Mouse (Mus musculus) liver, embryonic 14.5 days (tissue): Measurements from ENCODE around the gene Spats2.

ENCODE experiments used
- CTCF ChIP-seq: IDR thresholded peaks from 2 replicates; pipeline ENCODE4 v1.5.1; 2016; ENCODE audit warnings: antibody characterized with exemption, low read depth, control low read depth
- EP300 ChIP-seq: IDR thresholded peaks from 2 replicates; pipeline ENCODE4 v1.6.1; 2016; ENCODE audit warnings: antibody characterized with exemption, low read depth

DNA sequence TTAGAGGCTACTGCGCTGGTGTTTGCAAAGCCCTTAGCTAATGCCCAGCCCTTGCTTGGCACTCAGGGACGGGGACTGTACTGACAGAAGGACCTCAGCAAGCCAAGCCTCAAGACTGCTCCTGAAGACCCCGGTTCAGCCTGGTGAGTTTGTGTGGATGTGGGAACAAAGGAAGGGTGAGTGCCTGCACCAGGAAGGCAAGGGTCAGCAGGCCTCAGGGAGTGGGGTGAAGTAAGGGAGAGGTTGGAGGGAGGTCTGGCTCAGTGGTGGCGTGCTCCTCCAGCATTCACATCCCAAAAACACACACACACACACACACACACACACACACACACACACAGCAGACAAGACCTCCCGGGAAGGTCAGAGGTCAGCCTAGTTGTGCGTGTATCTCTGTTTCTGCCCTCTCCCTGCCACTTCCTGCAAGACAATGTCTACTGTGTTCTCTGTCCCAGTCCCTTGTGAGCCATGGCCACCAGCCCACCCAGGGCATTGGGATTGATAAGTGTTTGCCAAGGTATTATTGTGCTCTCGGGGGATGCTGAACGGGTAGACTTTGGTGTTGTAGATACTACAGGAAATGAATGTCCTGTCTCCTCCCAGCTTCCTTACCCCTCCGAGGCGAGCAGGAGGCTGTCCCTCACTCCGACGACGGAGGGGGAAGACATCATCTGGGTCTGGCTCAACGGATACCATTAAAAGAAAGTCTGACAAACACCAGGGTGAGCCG is 47.4 kb upstream of the Spats2 start:
- TF ChIP-seq CTCF = no peak
- no peak for TF ChIP-seq EP300
